Mouse (Mus musculus) stomach, postnatal 0 days (tissue): ENCODE data around the gene Thsd4. TPM values are rescaled to one million over a fixed set of nuclear protein-coding genes. Genes with fewer than 3 reads are reported as not detected.

ENCODE experiments used
- ATAC-seq: fragments of 200-750 bp; cut with Nextera tagmentation; 2 replicates; pipeline ENCODE4 v1.8.0; 2017; ENCODE audit not compliant: low FRiP score, low TSS enrichment
- DNase-seq: peaks from one replicate; pipeline ENCODE4 v3.0.0-alpha.2; 2016; ENCODE audit warnings: low spot score
- H3K27ac ChIP-seq: fragments of 300-500 bp; sonication (generic); replicated peaks from 2 replicates; pipeline ENCODE4 v1.5.1; 2014; ENCODE audit warnings: mild to moderate bottlenecking, control low read depth
- H3K27me3 ChIP-seq: fragments of 300-500 bp; sonication (generic); 2 replicates; pipeline ENCODE4 v1.6.1; 2014; ENCODE audit warnings: low read length; ENCODE audit not compliant: control insufficient read depth, insufficient read depth
- H3K36me3 ChIP-seq: fragments of 300-500 bp; sonication (generic); 2 replicates; pipeline ENCODE4 v1.6.1; 2014; ENCODE audit warnings: low read length, mixed read lengths; ENCODE audit not compliant: control insufficient read depth, insufficient read depth
- H3K4me1 ChIP-seq: fragments of 300-500 bp; sonication (generic); replicated peaks from 2 replicates; pipeline ENCODE4 v1.6.1; 2014; ENCODE audit warnings: antibody characterized with exemption; ENCODE audit not compliant: control insufficient read depth, insufficient read depth
- H3K4me2 ChIP-seq: fragments of 300-500 bp; sonication (generic); replicated peaks from 2 replicates; pipeline ENCODE4 v1.6.1; 2014; ENCODE audit warnings: low read depth, mild to moderate bottlenecking, control low read depth, moderate library complexity
- H3K4me3 ChIP-seq: fragments of 300-500 bp; sonication (generic); 2 replicates; pipeline ENCODE4 v1.5.1; 2014; ENCODE audit warnings: low read depth, low read length, control low read depth
- H3K9ac ChIP-seq: fragments of 300-500 bp; sonication (generic); 2 replicates; pipeline ENCODE4 v1.6.1; 2014; ENCODE audit warnings: mild to moderate bottlenecking, low read length, control low read depth, mixed read lengths
- H3K9me3 ChIP-seq: fragments of 300-500 bp; sonication (generic); 2 replicates; pipeline ENCODE4 v1.6.1; 2016; ENCODE audit warnings: low read length; ENCODE audit not compliant: control insufficient read depth
- CTCF ChIP-seq: IDR thresholded peaks from 2 replicates; pipeline ENCODE4 v1.5.1; 2016; ENCODE audit warnings: antibody characterized with exemption, low read depth, mild to moderate bottlenecking, moderate library complexity
- EP300 ChIP-seq: optimal IDR thresholded peaks from 2 replicates; pipeline ENCODE3; 2016; ENCODE audit warnings: antibody characterized with exemption
- WGBS: fragments of 180-500 bp; shearing (Covaris S2); extraction: QIAGEN DNeasy Blood & Tissue Kit; methylation state at CpG from one replicate; pipeline ENCODE4 v1.1.7; 2014; 5-methylcytosine and 5-hydroxymethylcytosine counted together
- polyA plus RNA-seq: library from polyadenylated mRNA; unstranded; fragments of >200 nt; fragmentation: Nextera tagmentation; extraction: Ambion mirVana; gene quantifications from 2 replicates; pipeline ENCODE4 v1.2.1, GENCODE M21; 2015

Gene Thsd4
- polyA plus RNA-seq, 1 experiment from 2014 or later: 10.7 TPM

DNA sequence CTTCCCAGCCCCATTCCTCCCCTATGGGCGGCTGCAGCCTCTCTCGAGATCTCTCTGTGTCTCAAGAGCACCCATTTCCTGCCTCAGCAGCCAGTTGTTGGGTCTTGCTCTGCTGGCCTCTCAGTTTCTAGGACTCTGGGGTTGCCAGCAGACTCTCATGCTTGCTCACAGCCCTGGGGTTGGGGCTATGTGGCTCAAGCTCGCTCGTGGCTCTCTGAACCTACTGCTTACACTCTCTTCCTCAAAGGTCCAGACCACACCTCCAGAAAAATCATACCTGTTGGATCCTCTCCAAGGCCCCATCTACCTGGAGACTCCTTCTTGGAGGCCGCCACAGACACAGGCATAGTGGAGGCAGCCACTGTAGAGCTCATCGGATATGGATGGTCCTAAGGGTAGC lies 572.3 kb downstream of the Thsd4 start:
- Histone ChIP-seq H3K4me1 (no peaks in the 10 kb centered on the region), H3K4me2 (no peak overlapping the region), H3K36me3 (no peaks in the 10 kb centered on the region), H3K9me3 (no peaks in the 10 kb centered on the region), H3K27ac (no peak overlapping the region), H3K4me3 (no peak overlapping the region), H3K27me3 (no peaks in the 10 kb centered on the region), H3K9ac (no peak overlapping the region)
- TF ChIP-seq CTCF (no peak), EP300 (no peak)
- ATAC-seq (no peak), DNase-seq (no peak)
- WGBS: 82% methylated on average over 6 of the region's 6 CpGs

DNA sequence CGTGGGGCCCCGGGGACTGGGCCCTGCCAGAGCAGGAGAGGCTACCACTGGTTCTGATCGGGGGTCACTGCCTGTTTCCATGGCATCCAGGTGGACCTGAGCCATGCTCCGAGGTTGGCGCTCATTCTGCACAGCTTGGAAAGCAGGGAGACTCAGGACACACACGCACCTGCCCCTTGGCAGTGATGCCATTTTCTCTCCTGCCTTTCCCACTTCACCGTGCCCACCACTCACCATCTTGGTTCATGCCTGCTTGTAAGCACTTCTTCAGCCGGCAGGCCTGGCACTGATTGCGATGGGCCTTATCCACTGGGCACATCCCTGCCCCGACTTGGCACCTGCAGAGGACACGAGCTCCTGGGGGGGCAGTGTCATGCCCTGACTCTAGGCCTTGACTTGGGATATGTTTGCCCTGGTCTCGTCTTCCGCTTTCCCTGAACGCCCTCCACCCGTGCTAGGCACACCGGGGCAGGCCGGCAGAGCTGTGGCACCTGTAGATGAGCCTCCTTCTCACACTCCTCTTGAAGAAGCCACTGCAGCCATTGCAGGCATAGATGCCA lies 573.1 kb downstream of the Thsd4 start:
- H3K9me3 ChIP-seq: no peaks in the 10 kb centered on the region
- H3K4me2 ChIP-seq: no peak overlapping the region
- H3K9ac ChIP-seq: no peak overlapping the region
- H3K4me1 ChIP-seq: no peaks in the 10 kb centered on the region
- no peaks in the 10 kb centered on the region for H3K36me3 ChIP-seq
- H3K4me3 ChIP-seq: no peak overlapping the region
- no peaks in the 10 kb centered on the region for H3K27me3 ChIP-seq
- WGBS: 90% methylated on average over 17 of the region's 17 CpGs
- ATAC-seq (no peak), DNase-seq (no peak)
- no peak overlapping the region for H3K27ac ChIP-seq
- TF ChIP-seq CTCF (no peak), EP300 (no peak)

DNA sequence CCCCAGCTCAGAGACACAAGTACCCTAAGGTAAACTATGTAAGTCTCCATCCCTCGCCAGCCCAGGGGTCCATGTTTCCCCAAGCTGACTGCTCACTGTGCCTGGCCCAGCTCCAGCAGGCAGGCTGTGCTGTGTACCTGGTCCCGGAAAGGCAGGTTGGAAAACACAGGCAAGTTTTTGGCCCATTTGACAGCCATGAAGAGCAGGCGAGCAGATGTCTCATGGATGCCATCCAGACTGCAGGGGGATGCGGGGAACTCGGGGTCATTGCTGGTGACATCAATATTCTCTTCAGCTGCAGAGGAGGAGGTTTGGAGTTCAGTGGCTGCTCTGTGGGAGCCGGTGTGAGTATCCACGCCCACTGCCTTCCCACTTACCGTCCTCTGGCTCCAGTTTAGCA lies 573.6 kb downstream of the Thsd4 start:
- Histone ChIP-seq H3K4me2 (no peak overlapping the region), H3K9ac (no peak overlapping the region), H3K27me3 (no peaks in the 10 kb centered on the region), H3K27ac (no peak overlapping the region), H3K36me3 (no peaks in the 10 kb centered on the region), H3K9me3 (no peaks in the 10 kb centered on the region), H3K4me1 (no peaks in the 10 kb centered on the region), H3K4me3 (no peak overlapping the region)
- ATAC-seq (no peak), DNase-seq (no peak)
- 55% methylated on average over 8 of the region's 8 CpGs for WGBS
- TF ChIP-seq CTCF: no peak
- no peak for TF ChIP-seq EP300

GRCm38 (mm10) chr9:59947271-59947670 lies 574.6 kb downstream of the Thsd4 start:
- Histone ChIP-seq H3K36me3 (no peaks in the 10 kb centered on the region), H3K9ac (no peak overlapping the region), H3K4me1 (no peaks in the 10 kb centered on the region), H3K4me2 (no peak overlapping the region), H3K27me3 (no peaks in the 10 kb centered on the region), H3K4me3 (no peak overlapping the region), H3K9me3 (no peaks in the 10 kb centered on the region), H3K27ac (no peak overlapping the region)
- 89% methylated on average over 8 of the region's 8 CpGs for WGBS
- DNase-seq (peak; percentile 11), ATAC-seq (no peak)
- no peak for TF ChIP-seq CTCF
- no peak for TF ChIP-seq EP300

DNA sequence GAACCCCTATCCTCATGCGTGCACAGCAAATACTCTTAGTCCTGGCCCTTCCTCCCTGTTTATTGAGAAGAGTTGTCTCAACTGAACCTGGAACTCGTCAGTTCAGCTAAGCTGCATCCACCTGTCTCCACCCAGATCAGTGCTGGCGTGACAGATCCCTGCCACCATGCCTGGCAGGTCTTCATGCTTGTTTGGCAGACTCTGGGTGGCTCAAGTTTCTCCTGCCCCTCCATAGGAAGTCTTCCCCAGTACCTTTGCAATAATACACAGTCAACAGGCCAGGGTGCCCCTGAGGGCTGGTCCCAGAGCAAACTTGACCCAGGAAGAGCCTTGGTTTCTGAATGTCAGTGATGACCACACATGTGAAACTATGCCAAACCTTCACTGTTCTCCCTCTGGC lies 576.6 kb downstream of the Thsd4 start:
- 69% methylated on average over 3 of the region's 3 CpGs for WGBS

GRCm38 (mm10) chr9:59943826-59944225 lies 578.0 kb downstream of the Thsd4 start:
- TF ChIP-seq CTCF (no peak), EP300 (no peak)
- H3K4me3 ChIP-seq: no peak overlapping the region
- ATAC-seq: no peak
- H3K9ac ChIP-seq: no peak overlapping the region
- H3K36me3 ChIP-seq: no peaks in the 10 kb centered on the region
- H3K9me3 ChIP-seq: no peaks in the 10 kb centered on the region
- 89% methylated on average over 6 of the region's 6 CpGs for WGBS
- no peak overlapping the region for H3K4me2 ChIP-seq
- no peak overlapping the region for H3K27ac ChIP-seq
- no peaks in the 10 kb centered on the region for H3K27me3 ChIP-seq
- no peaks in the 10 kb centered on the region for H3K4me1 ChIP-seq
- no peak for DNase-seq

More for the DNA sequence above, 576.6 kb downstream of the Thsd4 start:
- Histone ChIP-seq H3K9me3 (no peaks in the 10 kb centered on the region), H3K4me1 (no peaks in the 10 kb centered on the region), H3K27ac (no peak overlapping the region), H3K36me3 (no peaks in the 10 kb centered on the region), H3K9ac (no peak overlapping the region), H3K27me3 (no peaks in the 10 kb centered on the region), H3K4me3 (no peak overlapping the region), H3K4me2 (no peak overlapping the region)
- no peak for TF ChIP-seq CTCF
- TF ChIP-seq EP300: no peak
- no peak for DNase-seq
- ATAC-seq: no peak
